Mouse (Mus musculus): ENCODE measurements at regions not wholly inside any gene's neighbourhood (a gene's known extent, or its start where the extent isn't known, plus 50 kb on each side); places are given as distances from the start of the nearest gene placed in this dataset.
"Not testable (repeated sequence)": the region's sequence is repeated elsewhere in the genome, so short reads cannot be mapped to it uniquely, and the experiment has no call there.

GRCm38 (mm10) chr13:50906431-50906830, 194.2 kb upstream of the Spin1 start:
- not testable (repeated sequence) for DNase-seq (ENCODE audit: low spot score in 2 of 2)

GRCm38 (mm10) chr13:50906910-50907309, 193.8 kb upstream of the Spin1 start:
- DNase-seq (ENCODE audit: low spot score in 2 of 2) = no peak

- DNase-seq (ENCODE audit: low spot score in 2 of 2) = not testable (repeated sequence)
Measured at GRCm38 (mm10) chr13:50912776-50913175, 187.9 kb upstream of the Spin1 start.

GRCm38 (mm10) chr13:50934017-50934416, 166.7 kb upstream of the Spin1 start:
- DNase-seq (ENCODE audit: low spot score in 2 of 2) = not testable (repeated sequence)

- DNase-seq (ENCODE audit: low spot score in 2 of 2) = no peak
Measured at GRCm38 (mm10) chr13:50942561-50942960, 158.1 kb upstream of the Spin1 start.

GRCm38 (mm10) chr13:50949545-50950226, 151.0 kb upstream of the Spin1 start:
- DNase-seq (ENCODE audit: low spot score in 2 of 2) = peak; percentile 31 to 77

- no peak for DNase-seq (ENCODE audit: low spot score in 2 of 2)
Measured at GRCm38 (mm10) chr13:50954671-50955070, 146.0 kb upstream of the Spin1 start.

- no peak for DNase-seq (ENCODE audit: low spot score in 2 of 2)
Measured at GRCm38 (mm10) chr13:50958051-50958883, 142.4 kb upstream of the Spin1 start.

- no peak for DNase-seq (ENCODE audit: low spot score in 2 of 2)
Measured at GRCm38 (mm10) chr13:50960909-50961308, 139.8 kb upstream of the Spin1 start.

- DNase-seq (ENCODE audit: low spot score in 2 of 2) = peak in 1 of 2 experiments; percentile 5
Measured at GRCm38 (mm10) chr13:50964070-50964469, 136.6 kb upstream of the Spin1 start.

GRCm38 (mm10) chr13:50965041-50965440, 135.6 kb upstream of the Spin1 start:
- not testable (repeated sequence) for DNase-seq (ENCODE audit: low spot score in 2 of 2)

GRCm38 (mm10) chr13:50965678-50966077, 135.0 kb upstream of the Spin1 start:
- no peak for DNase-seq (ENCODE audit: low spot score in 2 of 2)

GRCm38 (mm10) chr13:50966826-50967225, 133.9 kb upstream of the Spin1 start:
- DNase-seq (ENCODE audit: low spot score in 2 of 2) = no peak

- no peak for DNase-seq (ENCODE audit: low spot score in 2 of 2)
Measured at GRCm38 (mm10) chr13:50973379-50973778, 127.3 kb upstream of the Spin1 start.

GRCm38 (mm10) chr13:50975306-50975920, 125.3 kb upstream of the Spin1 start:
- DNase-seq (ENCODE audit: low spot score in 2 of 2) = no peak

GRCm38 (mm10) chr13:50982005-50982404, 118.7 kb upstream of the Spin1 start:
- no peak for DNase-seq (ENCODE audit: low spot score in 2 of 2)

GRCm38 (mm10) chr13:50982990-50983389, 117.7 kb upstream of the Spin1 start:
- no peak for DNase-seq (ENCODE audit: low spot score in 2 of 2)

GRCm38 (mm10) chr13:50991726-50992432, 108.8 kb upstream of the Spin1 start:
- no peak for DNase-seq (ENCODE audit: low spot score in 2 of 2)

- DNase-seq (ENCODE audit: low spot score in 2 of 2) = no peak
Measured at GRCm38 (mm10) chr13:50999738-51000137, 100.9 kb upstream of the Spin1 start.

- no peak for DNase-seq (ENCODE audit: low spot score in 2 of 2)
Measured at GRCm38 (mm10) chr13:51004827-51005226, 95.9 kb upstream of the Spin1 start.

- DNase-seq (ENCODE audit: low spot score in 2 of 2) = no peak
Measured at GRCm38 (mm10) chr13:51010736-51011135, 89.9 kb upstream of the Spin1 start.

- no peak for DNase-seq (ENCODE audit: low spot score in 2 of 2)
Measured at GRCm38 (mm10) chr13:51016209-51016608, 84.5 kb upstream of the Spin1 start.

Measured in natural killer cell, adult 2 months (primary cell).